Mouse (Mus musculus) forebrain, embryonic 13.5 days (tissue): Measurements from ENCODE around the gene Pmepa1. TPM values are rescaled to one million over a fixed set of nuclear protein-coding genes. Genes with fewer than 3 reads are reported as not detected.

Experiments
- ATAC-seq: fragments of 200-750 bp; cut with Nextera tagmentation; 2 replicates; pipeline ENCODE4 v1.8.0; 2017
- H3K27ac ChIP-seq: fragments of 300-500 bp; sonication (generic); 2 replicates; pipeline ENCODE4 v1.5.1; 2015; ENCODE audit warnings: inconsistent platforms, mild to moderate bottlenecking, moderate library complexity
- H3K27me3 ChIP-seq: fragments of 300-500 bp; sonication (generic); 2 replicates; pipeline ENCODE4 v1.6.1; 2015; ENCODE audit warnings: mild to moderate bottlenecking, inconsistent platforms
- H3K36me3 ChIP-seq: fragments of 300-500 bp; sonication (generic); 2 replicates; pipeline ENCODE4 v1.6.1; 2015; ENCODE audit warnings: mild to moderate bottlenecking, inconsistent platforms; ENCODE audit not compliant: poor library complexity, severe bottlenecking
- H3K4me1 ChIP-seq: fragments of 300-500 bp; sonication (generic); 2 replicates; pipeline ENCODE4 v1.6.1; 2015; ENCODE audit warnings: inconsistent platforms
- H3K4me2 ChIP-seq: fragments of 300-500 bp; sonication (generic); 2 replicates; pipeline ENCODE4 v1.6.1; 2015; ENCODE audit warnings: inconsistent platforms, mild to moderate bottlenecking, moderate library complexity
- H3K4me3 ChIP-seq: fragments of 300-500 bp; sonication (generic); 2 replicates; pipeline ENCODE4 v1.5.1; 2015; ENCODE audit warnings: mild to moderate bottlenecking, inconsistent platforms
- H3K9ac ChIP-seq: fragments of 300-500 bp; sonication (generic); 2 replicates; pipeline ENCODE4 v1.6.1; 2015; ENCODE audit warnings: mild to moderate bottlenecking, inconsistent platforms
- H3K9me3 ChIP-seq: fragments of 300-500 bp; sonication (generic); replicated peaks from 2 replicates; pipeline ENCODE4 v1.6.1; 2016; ENCODE audit warnings: inconsistent platforms
- WGBS: fragments of 180-500 bp; shearing (Covaris S2); methylation state at CpG from one replicate; pipeline ENCODE4 v1.1.7; 2015; 5-methylcytosine and 5-hydroxymethylcytosine counted together
- polyA plus RNA-seq: library from polyadenylated mRNA; unstranded; fragments of >200 nt; fragmentation: Nextera tagmentation; extraction: Ambion mirVana; gene quantifications from 2 replicates; pipeline ENCODE4 v1.2.1, GENCODE M21; 2015

The Pmepa1 gene
- polyA plus RNA-seq, 1 experiment from 2014 or later, result 5.3 TPM

- H3K27me3 ChIP-seq, result no peaks in the 10 kb centered on the region
- ATAC-seq, result no peak
- H3K9ac ChIP-seq, result no peak overlapping the region
- no peak overlapping the region for H3K4me3 ChIP-seq
- H3K4me1 ChIP-seq, result peaks cover 91% of the 10 kb centered on the region
- no peak overlapping the region for H3K27ac ChIP-seq
- H3K9me3 ChIP-seq, result no peaks in the 10 kb centered on the region
- H3K4me2 ChIP-seq, result no peak overlapping the region
- H3K36me3 ChIP-seq, result no peaks in the 10 kb centered on the region
- WGBS, result 69% methylated on average over 11 of the region's 11 CpGs
Observed at GRCm38 (mm10) chr2:173263636-173264330, 12.6 kb downstream of the Pmepa1 start.

GRCm38 (mm10) chr2:173261497-173261896 is 14.8 kb downstream of the Pmepa1 start:
- ATAC-seq, result no peak
- H3K36me3 ChIP-seq, result no peaks in the 10 kb centered on the region
- 85% methylated on average over 10 of the region's 10 CpGs for whole genome bisulfite sequencing
- no peak overlapping the region for H3K4me2 ChIP-seq
- H3K9me3 ChIP-seq, result no peaks in the 10 kb centered on the region
- no peaks in the 10 kb centered on the region for H3K27me3 ChIP-seq
- H3K4me3 ChIP-seq, result no peak overlapping the region
- H3K27ac ChIP-seq, result 0 out of 2 replicates have a peak overlapping the region, but pooled peaks have one; percentile 15
- H3K4me1 ChIP-seq, result peaks cover 94% of the 10 kb centered on the region
- H3K9ac ChIP-seq, result no peak overlapping the region

DNA sequence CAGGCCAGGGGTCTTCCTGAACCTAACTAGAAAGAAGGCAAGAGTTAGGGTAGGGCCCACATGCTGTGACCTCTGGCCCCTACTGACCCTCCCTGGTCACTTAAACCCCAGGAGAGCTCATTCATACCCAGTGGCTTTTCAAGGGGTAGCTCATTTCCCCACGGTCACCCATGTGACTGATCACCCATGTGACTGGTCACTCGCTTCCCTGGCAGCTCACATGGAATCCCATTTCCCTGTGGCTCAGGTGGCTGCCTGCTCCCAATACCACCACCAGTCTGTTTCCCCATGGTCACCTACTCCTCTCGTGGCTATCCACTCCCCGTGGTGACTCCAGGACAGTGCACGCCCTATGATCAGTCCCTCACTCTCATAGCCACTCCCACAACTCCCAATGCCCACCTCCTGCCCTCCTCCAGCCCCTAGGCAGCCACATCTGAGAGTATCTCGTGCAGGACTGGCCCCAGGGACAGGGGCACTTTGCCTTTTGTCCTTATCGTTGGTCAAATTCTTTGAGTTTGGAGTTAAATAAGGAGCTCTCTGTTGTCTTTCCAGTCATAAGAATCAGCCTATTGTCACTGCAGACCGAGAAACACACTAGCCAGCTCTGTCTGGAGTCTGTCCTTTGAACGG is 17.8 kb downstream of the Pmepa1 start:
- Histone ChIP-seq H3K27me3 (no peaks in the 10 kb centered on the region), H3K9ac (no peak overlapping the region), H3K4me1 (peaks cover 94% of the 10 kb centered on the region), H3K4me3 (no peak overlapping the region), H3K27ac (peak overlapping the region; percentile 65), H3K4me2 (no peak overlapping the region), H3K9me3 (no peaks in the 10 kb centered on the region), H3K36me3 (no peaks in the 10 kb centered on the region)
- WGBS, result 28% methylated on average over 9 of the region's 9 CpGs
- no peak for ATAC-seq

- Histone ChIP-seq H3K9me3 (no peaks in the 10 kb centered on the region), H3K36me3 (no peaks in the 10 kb centered on the region), H3K27ac (peak overlapping the region; percentile 65), H3K9ac (no peak overlapping the region), H3K4me3 (no peak overlapping the region), H3K4me2 (peak overlapping the region; percentile 0; the same call in 1 of the 2 replicates), H3K4me1 (peaks cover 99% of the 10 kb centered on the region), H3K27me3 (no peaks in the 10 kb centered on the region)
- ATAC-seq, result peak; percentile 79
- WGBS, result 11% methylated on average over 7 of the region's 7 CpGs
Observed at GRCm38 (mm10) chr2:173257610-173258009, 18.7 kb downstream of the Pmepa1 start.

DNA sequence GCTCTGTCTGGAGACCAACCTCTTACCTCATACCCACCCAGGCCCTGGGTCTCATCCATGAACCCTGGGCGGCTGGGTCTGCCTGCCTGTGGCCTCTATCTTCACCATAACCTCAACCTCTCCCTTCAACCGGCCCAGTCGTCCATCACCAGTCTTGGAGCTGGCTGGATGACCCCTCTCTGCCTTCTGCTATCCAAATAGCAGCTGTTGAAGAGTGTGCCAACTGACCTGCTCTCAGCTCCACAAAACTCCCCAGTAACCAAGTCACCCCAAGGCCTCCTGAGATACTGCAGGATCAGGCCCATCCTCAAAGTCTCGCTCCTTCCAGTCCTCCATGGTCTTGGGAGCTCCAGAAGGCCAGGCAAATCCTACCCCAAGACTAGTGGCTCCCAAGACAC is 19.8 kb downstream of the Pmepa1 start:
- H3K4me1 ChIP-seq, result peaks cover 99% of the 10 kb centered on the region

DNA sequence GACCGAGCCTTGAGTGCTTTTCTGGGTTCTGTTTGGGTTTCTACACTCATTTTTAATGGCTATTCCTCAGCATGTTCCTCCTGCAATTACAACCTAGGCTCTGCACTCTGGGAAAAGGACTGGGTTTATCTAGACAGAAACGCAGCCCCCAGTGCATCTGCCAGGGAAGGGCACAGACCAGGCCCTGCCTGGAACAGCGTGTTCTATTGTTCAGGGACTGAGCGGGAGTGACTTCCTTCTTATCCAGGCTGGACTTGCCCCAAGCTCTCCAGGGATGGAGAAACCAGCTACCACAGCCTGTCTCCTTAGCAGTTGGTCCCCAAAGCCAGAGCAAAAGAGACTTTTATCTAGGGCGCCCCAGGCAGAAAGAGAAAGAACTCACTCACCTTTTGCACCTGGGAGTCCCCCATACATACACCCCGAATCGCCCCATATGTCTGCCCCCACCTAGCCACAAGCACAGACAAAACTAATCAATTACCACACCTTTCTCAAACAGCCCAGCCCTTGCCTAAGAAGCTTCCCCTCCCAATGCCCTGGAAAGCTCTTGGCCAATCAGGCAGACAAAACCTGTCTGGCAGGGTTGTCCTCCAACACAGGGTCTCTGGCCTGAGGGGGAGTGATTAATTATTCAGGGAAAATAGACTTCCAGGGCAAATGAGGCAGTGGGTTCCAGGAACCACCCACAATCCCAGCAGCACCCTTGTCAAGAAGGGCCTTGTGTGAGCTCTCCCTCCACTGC is 20.4 kb downstream of the Pmepa1 start:
- Histone ChIP-seq H3K4me3 (no peak overlapping the region), H3K27me3 (no peaks in the 10 kb centered on the region), H3K36me3 (no peaks in the 10 kb centered on the region), H3K27ac (0 out of 2 replicates have a peak overlapping the region, but pooled peaks have one; percentile 1), H3K9ac (no peak overlapping the region; the same call in 1 of the 2 replicates), H3K4me1 (peaks cover 99% of the 10 kb centered on the region), H3K9me3 (no peaks in the 10 kb centered on the region), H3K4me2 (no peak overlapping the region)
- no peak for ATAC-seq
- 69% methylated on average over 7 of the region's 7 CpGs for WGBS

More for the DNA sequence above, 19.8 kb downstream of the Pmepa1 start:
- WGBS, result 82% methylated on average over 4 of the region's 4 CpGs
- no peaks in the 10 kb centered on the region for H3K9me3 ChIP-seq
- H3K9ac ChIP-seq, result no peak overlapping the region
- no peak for ATAC-seq
- no peak overlapping the region for H3K4me3 ChIP-seq
- H3K27ac ChIP-seq, result 0 out of 2 replicates have a peak overlapping the region, but pooled peaks have one; percentile 1
- H3K27me3 ChIP-seq, result no peaks in the 10 kb centered on the region
- H3K36me3 ChIP-seq, result no peaks in the 10 kb centered on the region
- H3K4me2 ChIP-seq, result no peak overlapping the region

DNA sequence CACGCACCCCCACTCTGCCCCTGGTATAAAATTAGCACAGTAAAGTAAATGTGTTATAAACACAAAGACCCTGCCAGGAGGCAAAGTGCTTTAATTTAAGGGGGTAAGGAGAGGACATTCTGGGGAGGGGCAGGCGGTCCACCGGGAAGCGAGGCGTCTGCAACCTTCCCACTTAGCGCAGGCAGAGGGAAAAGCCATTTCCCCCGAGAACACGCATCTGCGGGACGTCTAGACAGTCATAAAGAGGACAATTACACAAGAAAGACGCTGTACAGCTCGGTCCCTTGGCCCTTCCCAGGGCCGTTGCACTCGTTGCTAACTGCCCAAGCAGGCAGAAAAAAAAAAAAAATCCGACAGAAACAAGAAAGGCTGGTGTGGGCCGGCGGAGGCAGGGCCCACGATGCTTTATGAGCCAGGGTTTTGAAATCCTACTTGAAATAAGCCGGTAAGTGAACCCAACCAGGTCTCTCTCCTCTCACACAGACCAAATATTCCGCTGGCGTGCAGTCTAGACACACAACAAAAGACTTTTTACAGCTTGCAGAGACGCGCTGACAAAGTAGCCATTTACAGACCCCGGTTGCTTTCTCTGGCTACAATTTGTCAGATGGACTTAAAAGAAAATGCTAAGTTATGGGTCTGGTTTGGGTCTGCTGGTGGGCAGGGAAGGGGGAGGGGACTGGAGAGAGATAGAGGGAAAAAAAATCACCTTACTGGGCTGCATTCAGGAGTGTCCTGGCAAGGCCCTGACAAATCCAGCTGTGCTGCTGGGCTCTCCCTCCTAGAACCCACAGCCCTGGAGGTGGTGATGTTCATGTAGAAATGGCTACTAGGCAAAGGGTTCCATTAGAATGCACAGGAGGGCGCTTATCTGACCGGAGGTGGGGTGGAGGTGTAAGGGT is 22.3 kb downstream of the Pmepa1 start:
- ATAC-seq, result peak; percentile 25; the same call in 1 of the 2 replicates
- 9% methylated on average over 26 of the region's 26 CpGs for WGBS
- Histone ChIP-seq H3K4me1 (peaks cover 99% of the 10 kb centered on the region), H3K27me3 (no peaks in the 10 kb centered on the region), H3K36me3 (no peaks in the 10 kb centered on the region), H3K4me3 (peak overlapping the region; percentile 8; the same call in 1 of the 2 replicates), H3K4me2 (peak overlapping the region; percentile 48), H3K27ac (peak overlapping the region; percentile 86), H3K9me3 (no peaks in the 10 kb centered on the region), H3K9ac (peak overlapping the region; percentile 50)

GRCm38 (mm10) chr2:173251675-173252074 is 24.7 kb downstream of the Pmepa1 start:
- ATAC-seq, result no peak
- Histone ChIP-seq H3K27me3 (no peaks in the 10 kb centered on the region), H3K4me1 (peaks cover 95% of the 10 kb centered on the region), H3K4me3 (no peak overlapping the region), H3K9ac (no peak overlapping the region), H3K27ac (no peak overlapping the region), H3K9me3 (no peaks in the 10 kb centered on the region), H3K4me2 (no peak overlapping the region), H3K36me3 (no peaks in the 10 kb centered on the region)
- 62% methylated on average over 9 of the region's 9 CpGs for WGBS

DNA sequence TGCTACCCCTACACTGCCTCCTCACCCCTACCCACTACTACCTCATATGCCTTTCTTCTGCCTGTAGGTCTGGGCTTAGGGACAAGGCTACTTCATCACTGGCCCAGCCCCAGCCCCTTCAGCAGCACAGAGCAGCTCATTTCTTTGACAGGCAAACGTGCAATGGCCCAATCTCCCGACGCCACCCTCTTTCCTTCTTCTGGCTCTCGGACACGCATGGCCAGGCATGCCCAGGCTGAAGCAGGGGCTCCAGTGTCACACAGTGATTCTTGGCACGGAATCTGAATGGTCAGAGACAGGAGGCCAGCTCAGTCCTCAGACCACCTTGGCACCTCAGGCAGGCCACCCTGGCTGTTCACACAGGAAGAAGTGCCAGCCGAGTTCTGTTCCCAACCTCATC is 25.2 kb downstream of the Pmepa1 start:
- no peak overlapping the region for H3K9ac ChIP-seq
- H3K4me1 ChIP-seq, result peaks cover 95% of the 10 kb centered on the region
- no peaks in the 10 kb centered on the region for H3K36me3 ChIP-seq
- no peaks in the 10 kb centered on the region for H3K9me3 ChIP-seq
- H3K4me2 ChIP-seq, result no peak overlapping the region
- no peaks in the 10 kb centered on the region for H3K27me3 ChIP-seq
- ATAC-seq, result no peak
- H3K4me3 ChIP-seq, result no peak overlapping the region
- H3K27ac ChIP-seq, result no peak overlapping the region
- WGBS, result 56% methylated on average over 7 of the region's 7 CpGs

- Histone ChIP-seq H3K9me3 (no peaks in the 10 kb centered on the region), H3K4me3 (no peak overlapping the region), H3K27ac (0 out of 2 replicates have a peak overlapping the region, but pooled peaks have one; percentile 57), H3K36me3 (no peaks in the 10 kb centered on the region), H3K4me2 (no peak overlapping the region), H3K9ac (no peak overlapping the region; the same call in 1 of the 2 replicates), H3K27me3 (no peaks in the 10 kb centered on the region), H3K4me1 (peaks cover 94% of the 10 kb centered on the region)
- ATAC-seq, result no peak
- WGBS, result 24% methylated on average over 2 of the region's 2 CpGs
Observed at GRCm38 (mm10) chr2:173250411-173250810, 25.9 kb downstream of the Pmepa1 start.

DNA sequence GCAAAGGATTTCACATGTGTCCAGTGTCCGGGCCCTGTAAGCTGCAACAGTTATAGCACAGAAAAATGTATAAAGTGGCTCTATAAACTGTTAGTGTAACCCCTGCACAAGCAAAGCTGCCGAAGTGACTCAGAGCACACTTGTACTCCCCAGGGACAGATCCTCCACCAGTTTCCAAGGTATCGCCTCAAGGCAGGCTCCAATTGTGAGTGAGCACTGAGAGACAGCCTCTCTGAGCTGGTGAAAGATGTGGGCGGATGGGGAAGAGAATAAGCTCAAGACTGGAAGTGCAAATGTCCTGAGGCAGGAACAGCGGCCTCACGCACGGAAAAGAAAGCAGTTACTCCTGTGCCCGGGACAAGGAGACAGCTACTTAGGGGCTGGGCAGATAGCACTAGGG is 26.4 kb downstream of the Pmepa1 start:
- Histone ChIP-seq H3K4me1 (peaks cover 92% of the 10 kb centered on the region), H3K27ac (peak overlapping the region; percentile 57; the same call in 1 of the 2 replicates), H3K4me3 (no peak overlapping the region), H3K36me3 (no peaks in the 10 kb centered on the region), H3K9ac (no peak overlapping the region), H3K27me3 (no peaks in the 10 kb centered on the region), H3K9me3 (no peaks in the 10 kb centered on the region), H3K4me2 (no peak overlapping the region)
- ATAC-seq, result no peak
- 80% methylated on average over 8 of the region's 8 CpGs for WGBS
